Mouse (Mus musculus) testis, adult 2 months (tissue): Measurements from ENCODE around the gene Myo1h.

ENCODE experiments used
- CTCF ChIP-seq: fragments of 200-500 bp; IDR thresholded peaks from 2 replicates; pipeline ENCODE4 v1.5.1; 2012; ENCODE audit warnings: low read depth, mild to moderate bottlenecking, inconsistent platforms, low read length, moderate library complexity; ENCODE audit not compliant: control insufficient read depth, insufficient read depth, insufficient replicate concordance
- POLR2A ChIP-seq: fragments of 200-500 bp; IDR thresholded peaks from 2 replicates; pipeline ENCODE4 v1.6.1; 2012; ENCODE audit warnings: low read depth, mild to moderate bottlenecking, inconsistent platforms, low read length, moderate library complexity; ENCODE audit not compliant: control insufficient read depth

DNA sequence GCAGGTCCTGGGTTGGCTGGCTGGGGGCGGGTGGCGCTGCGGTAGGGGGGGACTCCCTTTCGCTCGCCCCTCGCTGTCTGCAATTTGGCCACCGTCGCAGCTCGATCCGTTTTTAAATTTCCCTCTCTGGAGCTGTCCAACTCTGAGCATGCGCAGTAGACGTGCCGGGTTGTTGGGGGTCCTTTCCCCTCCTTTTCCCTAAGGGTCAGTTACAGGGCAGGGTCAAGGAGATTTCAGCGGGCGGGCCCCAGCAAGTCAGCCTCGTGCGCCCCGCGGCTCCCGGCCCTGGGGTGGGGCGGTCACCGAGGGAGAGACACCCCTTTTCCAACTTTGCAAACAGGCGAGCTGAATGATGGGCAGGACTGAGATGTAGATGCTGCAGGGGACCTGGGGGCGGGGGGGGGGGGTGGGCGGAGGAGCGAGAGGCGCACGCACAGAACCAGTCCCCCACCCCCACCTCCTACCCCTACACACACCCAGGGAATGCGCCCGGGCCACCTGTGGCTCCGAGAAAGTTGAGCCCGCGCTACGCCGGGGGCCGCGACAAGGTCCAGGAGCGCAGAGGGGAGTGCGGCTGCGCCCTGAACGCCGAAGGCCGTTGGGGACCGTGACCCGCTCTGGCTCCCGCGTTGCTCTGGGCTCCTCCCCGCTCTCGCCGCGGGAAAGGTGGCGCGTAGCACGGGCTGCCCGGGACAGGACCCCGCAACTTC lies 15.1 kb upstream of the Myo1h start, which contains the start of gene Foxn4:
- TF ChIP-seq CTCF: no peak
- TF ChIP-seq POLR2A: no peak
